ENCODE assay signal across 9 mouse cellular contexts in genomic region chr9:69431863-69432555, GRCm38 (mm10). TPM values are rescaled to one million over a fixed set of nuclear protein-coding genes. Genes with fewer than 3 reads are reported as not detected.
DNase-seq lines count a peak whose midpoint lies in the region; ATAC-seq lines count a peak whose summit lies in the region.
"Had no signal": no experiment of that assay in that cellular context is flagged by ENCODE, and none has a peak within 500 bp of the region (broad histone marks: within the 10 kb centered on the region; RNA-seq: fewer than 3 reads in every experiment).

No protein-coding gene starts in this region.

- H3K4me2 ChIP-seq in intestine, embryonic 15.5 days (replicated peaks): no peak overlapping the region
- H3K4me2 ChIP-seq: liver, embryonic 11.5 days had no signal

- no peak for ATAC-seq in intestine, embryonic 15.5 days

- 71% methylated on average over 6 of the region's 6 CpGs for WGBS in intestine, embryonic 15.5 days

- DNase-seq in MN1 (ENCODE audit: low spot score) (peak; percentile 39), ZHBTc4 (ENCODE audit: low read depth, low spot score) (peak; percentile 39)
- peak; percentile 65 for DNase-seq in forelimb bud, embryonic 11.5 days (ENCODE audit: low read depth, low spot score)
- DNase-seq in lung, postnatal 14 days: peak; percentile 29
- DNase-seq in layer of hippocampus, postnatal 36 days: no peak
- DNase-seq in ovary, adult 18-20 months (ENCODE audit: low spot score): no peak
- DNase-seq: right cerebral cortex, postnatal 25 days had no signal

- H3K27me3 ChIP-seq in intestine, embryonic 15.5 days (replicated peaks): no peaks in the 10 kb centered on the region

- H3K9ac ChIP-seq in intestine, embryonic 15.5 days: no peak overlapping the region

- no peaks in the 10 kb centered on the region for H3K4me1 ChIP-seq in intestine, embryonic 15.5 days (replicated peaks)

- H3K9me3 ChIP-seq in intestine, embryonic 15.5 days: no peaks in the 10 kb centered on the region

- H3K27ac ChIP-seq in intestine, embryonic 15.5 days: no peak overlapping the region

- no peak overlapping the region for H3K4me3 ChIP-seq in intestine, embryonic 15.5 days (replicated peaks)

- H3K36me3 ChIP-seq in intestine, embryonic 15.5 days: 0 out of 2 replicates have a peak, but pooled peaks cover 7% of the 10 kb centered on the region

RNA-seq across cellular contexts. Expression of gene Anxa2, which starts 21.4 kb away (rescaled TPM):
- 10 to 100 TPM in 1 of 2 experiments, 1 to 10 TPM in 1; 6.1 to 10.9 TPM for total RNA-seq in layer of hippocampus, postnatal 36 days (2021)
- polyA plus RNA-seq in intestine, embryonic 15.5 days (2015; fragmentation: Nextera tagmentation; extraction: Ambion mirVana): 462 and 533 TPM in 2 replicates

RNA-seq across cellular contexts. Expression of gene Ice2, which starts 34.3 kb away (rescaled TPM):
- total RNA-seq in layer of hippocampus, postnatal 36 days (2021): 10 to 100 TPM; 13.6 to 14.4 TPM
- polyA plus RNA-seq in intestine, embryonic 15.5 days (2015; fragmentation: Nextera tagmentation; extraction: Ambion mirVana): 15.5 and 15.6 TPM in 2 replicates

Comparison
In these comparisons a context has a peak if more than half of its experiments do, and no peak if none do; other contexts are left out.
1. DNase-seq: peak in MN1 (single experiment), ZHBTc4 (single experiment), forelimb bud, embryonic 11.5 days (single experiment) and lung, postnatal 14 days (single experiment); none in layer of hippocampus, postnatal 36 days (0 of 2) and ovary, adult 18-20 months (single experiment).